Mouse (Mus musculus) midbrain, postnatal 0 days (tissue): ENCODE results near the gene Rsf1. TPM values are rescaled to one million over a fixed set of nuclear protein-coding genes. Genes with fewer than 3 reads are reported as not detected.

Source experiments
- ATAC-seq: fragments of 200-750 bp; cut with Nextera tagmentation; 2 replicates; pipeline ENCODE4 v1.8.0; 2017; ENCODE audit warnings: moderate number of reproducible peaks, mild to moderate bottlenecking, moderate TSS enrichment, moderate library complexity; ENCODE audit not compliant: low FRiP score
- DNase-seq: peaks from one replicate; pipeline ENCODE4 v3.0.0-alpha.2; 2015; ENCODE audit warnings: low spot score
- H3K27ac ChIP-seq: fragments of 300-500 bp; sonication (generic); 2 replicates; pipeline ENCODE4 v1.5.1; 2014; ENCODE audit warnings: low read depth, mild to moderate bottlenecking, low read length, mixed read lengths
- H3K27me3 ChIP-seq: fragments of 300-500 bp; sonication (generic); 2 replicates; pipeline ENCODE4 v1.6.1; 2014; ENCODE audit warnings: low read length, control low read depth, mixed read lengths; ENCODE audit not compliant: insufficient read depth
- H3K36me3 ChIP-seq: fragments of 300-500 bp; sonication (generic); 2 replicates; pipeline ENCODE4 v1.6.1; 2014; ENCODE audit warnings: low read length, control low read depth, mixed read lengths; ENCODE audit not compliant: insufficient read depth
- H3K4me1 ChIP-seq: fragments of 300-500 bp; sonication (generic); 2 replicates; pipeline ENCODE4 v1.6.1; 2014; ENCODE audit warnings: mild to moderate bottlenecking, control low read depth, antibody characterized with exemption, low read length, mixed read lengths; ENCODE audit not compliant: insufficient read depth
- H3K4me2 ChIP-seq: fragments of 300-500 bp; sonication (generic); 2 replicates; pipeline ENCODE4 v1.6.1; 2014; ENCODE audit warnings: low read depth, mild to moderate bottlenecking, low read length, mixed read lengths; ENCODE audit not compliant: poor library complexity, severe bottlenecking
- H3K4me3 ChIP-seq: fragments of 300-500 bp; sonication (generic); 2 replicates; pipeline ENCODE4 v1.5.1; 2014; ENCODE audit warnings: low read depth, mild to moderate bottlenecking, low read length, moderate library complexity
- H3K9ac ChIP-seq: fragments of 300-500 bp; sonication (generic); replicated peaks from 2 replicates; pipeline ENCODE4 v1.6.1; 2014; ENCODE audit warnings: mild to moderate bottlenecking, low read length, moderate library complexity, mixed read lengths; ENCODE audit not compliant: poor library complexity, severe bottlenecking
- H3K9me3 ChIP-seq: fragments of 300-500 bp; sonication (generic); 2 replicates; pipeline ENCODE4 v1.6.1; 2016; ENCODE audit warnings: low read length, control low read depth
- CTCF ChIP-seq: IDR thresholded peaks from 2 replicates; pipeline ENCODE4 v1.5.1; 2016; ENCODE audit warnings: antibody characterized with exemption, mild to moderate bottlenecking
- WGBS: fragments of 180-500 bp; shearing (Covaris S2); extraction: QIAGEN DNeasy Blood & Tissue Kit; methylation state at CpG from one replicate; pipeline ENCODE4 v1.1.7; 2014; 5-methylcytosine and 5-hydroxymethylcytosine counted together
- polyA plus RNA-seq: library from polyadenylated mRNA; unstranded; fragments of >200 nt; fragmentation: Nextera tagmentation; extraction: Ambion mirVana; gene quantifications from 2 replicates; pipeline ENCODE4 v1.2.1, GENCODE M21; 2015
- total RNA-seq: library from RNA; depleted of rRNA; stranded (reverse); fragments of >200 nt; gene quantifications from 2 replicates; pipeline ENCODE4 v1.2.3, GENCODE M21; 2014; rRNA removed

Gene Rsf1
- total RNA-seq (19.8 and 25.9 TPM in 2 replicates), polyA plus RNA-seq (22.0 and 27.4 TPM in 2 replicates)

GRCm38 (mm10) chr7:97579067-97579975 lies at the start of gene Rsf1, which contains the start of gene Aamdc:
TSS of gene Rsf1 (plus strand) at chr7:97579889.
TSS of gene Aamdc (minus strand) at chr7:97579497.
- no peaks in the 10 kb centered on the region; the same call in 1 of the 2 replicates for H3K36me3 ChIP-seq
- 1% methylated on average over 66 of the region's 68 CpGs for WGBS
- DNase-seq = peak; percentile 99

GRCm38 (mm10) chr7:97535531-97535930 lies 44.2 kb upstream of the Rsf1 start:
- Histone ChIP-seq H3K9me3 (no peaks in the 10 kb centered on the region), H3K9ac (no peak overlapping the region), H3K4me1 (no peaks in the 10 kb centered on the region), H3K4me3 (no peak overlapping the region), H3K27ac (no peak overlapping the region), H3K36me3 (peaks cover 43% of the 10 kb centered on the region), H3K27me3 (no peaks in the 10 kb centered on the region), H3K4me2 (no peak overlapping the region)
- whole genome bisulfite sequencing = 84% methylated on average over 5 of the region's 5 CpGs
- no peak for TF ChIP-seq CTCF
- DNase-seq = no peak
- ATAC-seq = no peak

More at GRCm38 (mm10) chr7:97579067-97579975, at the start of gene Rsf1, which contains the start of gene Aamdc:
- H3K4me2 ChIP-seq = peak within 1 kb of the TSS; percentile 72
- H3K9me3 ChIP-seq = no peaks in the 10 kb centered on the region
- ATAC-seq = peak; percentile 97
- H3K4me1 ChIP-seq = 0 out of 2 replicates have a peak, but pooled peaks cover 2% of the 10 kb centered on the region
- H3K9ac ChIP-seq = peak within 1 kb of the TSS; percentile 99
- TF ChIP-seq CTCF = peak; percentile 74
- H3K4me3 ChIP-seq = peak within 1 kb of the TSS; percentile 82
- H3K27me3 ChIP-seq = no peaks in the 10 kb centered on the region
- peak within 1 kb of the TSS; percentile 99 for H3K27ac ChIP-seq

GRCm38 (mm10) chr7:97536571-97536970 lies 43.1 kb upstream of the Rsf1 start:
- Histone ChIP-seq H3K36me3 (peaks cover 45% of the 10 kb centered on the region), H3K27me3 (no peaks in the 10 kb centered on the region), H3K4me2 (no peak overlapping the region), H3K4me3 (no peak overlapping the region), H3K27ac (no peak overlapping the region), H3K9me3 (no peaks in the 10 kb centered on the region), H3K9ac (no peak overlapping the region), H3K4me1 (no peaks in the 10 kb centered on the region)
- DNase-seq (no peak), ATAC-seq (no peak)
- WGBS = 96% methylated on average over 5 of the region's 5 CpGs
- no peak for TF ChIP-seq CTCF

- 83% methylated on average over 2 of the region's 2 CpGs for WGBS
- H3K4me3 ChIP-seq = no peak overlapping the region
- H3K4me1 ChIP-seq = no peaks in the 10 kb centered on the region
- DNase-seq (no peak), ATAC-seq (no peak)
- no peaks in the 10 kb centered on the region for H3K27me3 ChIP-seq
- no peaks in the 10 kb centered on the region for H3K9me3 ChIP-seq
- H3K27ac ChIP-seq = no peak overlapping the region
- H3K36me3 ChIP-seq = peaks cover 23% of the 10 kb centered on the region
- H3K9ac ChIP-seq = no peak overlapping the region
- H3K4me2 ChIP-seq = no peak overlapping the region
- TF ChIP-seq CTCF = no peak
Observed at GRCm38 (mm10) chr7:97546462-97546861, 33.2 kb upstream of the Rsf1 start.

- Histone ChIP-seq H3K9ac (no peak overlapping the region), H3K4me3 (no peak overlapping the region), H3K4me1 (no peaks in the 10 kb centered on the region), H3K27ac (no peak overlapping the region), H3K9me3 (no peaks in the 10 kb centered on the region), H3K27me3 (no peaks in the 10 kb centered on the region), H3K4me2 (no peak overlapping the region), H3K36me3 (peaks cover 10% of the 10 kb centered on the region)
- TF ChIP-seq CTCF = no peak
- ATAC-seq = no peak
- WGBS = 97% methylated on average over 10 of the region's 10 CpGs
- DNase-seq = no peak
Observed at GRCm38 (mm10) chr7:97549301-97549700, 30.4 kb upstream of the Rsf1 start.

- Histone ChIP-seq H3K27ac (no peak overlapping the region), H3K27me3 (no peaks in the 10 kb centered on the region), H3K4me3 (no peak overlapping the region), H3K9me3 (no peaks in the 10 kb centered on the region), H3K4me2 (no peak overlapping the region), H3K36me3 (peaks cover 10% of the 10 kb centered on the region), H3K4me1 (no peaks in the 10 kb centered on the region), H3K9ac (no peak overlapping the region)
- DNase-seq = no peak
- 91% methylated on average over 9 of the region's 9 CpGs for WGBS
- ATAC-seq = no peak
- TF ChIP-seq CTCF = no peak
Observed at GRCm38 (mm10) chr7:97550673-97551072, 29.0 kb upstream of the Rsf1 start.
